Comparison of ENCODE assay signal across 18 mouse cellular contexts in genomic region chr3:156765015-156765414, GRCm38 (mm10).
"Had no signal": no experiment of that assay in that cellular context is flagged by ENCODE, and none has a peak within 500 bp of the region (broad histone marks: within the 10 kb centered on the region; RNA-seq: fewer than 3 reads in every experiment).

No protein-coding gene starts in this region.

- DNase-seq: lung, adult 18-20 months; lung, embryonic 14.5 days; lung, postnatal 10 days; lung, postnatal 4 days; midbrain, embryonic 14.5 days; retina, postnatal 1 day; right cerebral cortex, adult 18-20 months; right cerebral cortex, postnatal 25 days; right cerebral cortex, postnatal 4 days; spleen, adult 18-20 months; thymus, adult 18-20 months; thymus, postnatal 14 days; thymus, postnatal 36 days had no signal

- ATAC-seq: midbrain, embryonic 16.5 days had no signal

- H3K4me1 ChIP-seq: midbrain, embryonic 10.5 days; neural tube, embryonic 12.5 days had no signal

- H3K27me3 ChIP-seq: midbrain, embryonic 12.5 days; neural tube, embryonic 12.5 days had no signal

- H3K4me3 ChIP-seq: midbrain, embryonic 10.5 days; midbrain, embryonic 12.5 days; myocyte; neural tube, embryonic 12.5 days had no signal

- H3K36me3 ChIP-seq: midbrain, embryonic 10.5 days; midbrain, embryonic 12.5 days; neural tube, embryonic 12.5 days had no signal

- H3K4me2 ChIP-seq: lung, embryonic 14.5 days; midbrain, embryonic 12.5 days; neural tube, embryonic 12.5 days had no signal

- H3K27ac ChIP-seq: midbrain, embryonic 10.5 days; midbrain, embryonic 12.5 days; neural tube, embryonic 12.5 days had no signal

- H3K9ac ChIP-seq: lung, embryonic 14.5 days; midbrain, embryonic 12.5 days; neural tube, embryonic 12.5 days had no signal

- H3K9me3 ChIP-seq: midbrain, embryonic 10.5 days; midbrain, embryonic 12.5 days; neural tube, embryonic 12.5 days had no signal
